Comparison of ENCODE assay signal across 8 mouse cellular contexts in genomic region chr13:32411287-32411935, GRCm38 (mm10).
DNase-seq lines count a peak whose midpoint lies in the region; ATAC-seq and TF ChIP-seq lines count a peak whose summit lies in the region.

No protein-coding gene starts in this region.

- H3K9ac ChIP-seq in heart, embryonic 15.5 days = no peak overlapping the region
- no peak overlapping the region for H3K9ac ChIP-seq in lung, embryonic 16.5 days (ENCODE audit: low read length)

- H3K4me1 ChIP-seq in E14TG2a.4 (replicated peaks; ENCODE audit: low read depth, low read length) = no peaks in the 10 kb centered on the region
- no peaks in the 10 kb centered on the region for H3K4me1 ChIP-seq in heart, embryonic 15.5 days (replicated peaks)
- no peaks in the 10 kb centered on the region for H3K4me1 ChIP-seq in lung, embryonic 16.5 days (replicated peaks; ENCODE audit: control insufficient read depth, insufficient read depth, low read length)

- H3K36me3 ChIP-seq in E14TG2a.4 (ENCODE audit: insufficient read depth, low read length) = no peaks in the 10 kb centered on the region
- H3K36me3 ChIP-seq in heart, embryonic 15.5 days = no peaks in the 10 kb centered on the region
- H3K36me3 ChIP-seq in lung, embryonic 16.5 days (ENCODE audit: control insufficient read depth, insufficient read depth, low read length) = no peaks in the 10 kb centered on the region

- no peak overlapping the region for H3K4me3 ChIP-seq in E14TG2a.4 (replicated peaks; ENCODE audit: low read length)
- no peak overlapping the region for H3K4me3 ChIP-seq in heart, embryonic 15.5 days
- no peak overlapping the region for H3K4me3 ChIP-seq in lung, embryonic 16.5 days (ENCODE audit: low read length)

- H3K27me3 ChIP-seq in E14TG2a.4 (ENCODE audit: insufficient read depth, low read length) = no peaks in the 10 kb centered on the region
- no peaks in the 10 kb centered on the region for H3K27me3 ChIP-seq in heart, embryonic 15.5 days
- H3K27me3 ChIP-seq in lung, embryonic 16.5 days (ENCODE audit: control insufficient read depth, insufficient read depth, low read depth, low read length) = 0 out of 2 replicates have a peak, but pooled peaks cover 2% of the 10 kb centered on the region

- peak; percentile 78 for TF ChIP-seq CTCF in E14TG2a.4 (conservative IDR thresholded peaks at IDR 0.05; ENCODE audit: low read length)

- no peak overlapping the region for H3K27ac ChIP-seq in heart, embryonic 15.5 days
- no peak overlapping the region for H3K27ac ChIP-seq in lung, embryonic 16.5 days (ENCODE audit: low read length)

- ATAC-seq in heart, embryonic 15.5 days (replicated peaks; ENCODE audit: insufficient number of reproducible peaks, insufficient read depth, low FRiP score, low read depth) = peak; percentile 74
- ATAC-seq in lung, embryonic 16.5 days (ENCODE audit: low read depth) = 0 out of 2 replicates have a peak, but pooled peaks have one; percentile 36

- whole genome bisulfite sequencing in heart, embryonic 15.5 days = 24% methylated on average over 14 of the region's 14 CpGs
- 28% methylated on average over 14 of the region's 14 CpGs for WGBS in lung, embryonic 16.5 days

- H3K9me3 ChIP-seq in E14TG2a.4 (ENCODE audit: low read length) = no peaks in the 10 kb centered on the region
- H3K9me3 ChIP-seq in heart, embryonic 15.5 days (replicated peaks) = no peaks in the 10 kb centered on the region
- H3K9me3 ChIP-seq in lung, embryonic 16.5 days (ENCODE audit: control insufficient read depth, low read length) = no peaks in the 10 kb centered on the region

- DNase-seq in adrenal gland, postnatal 36 days = peak; percentile 79 to 81
- DNase-seq in fibroblast of lung, adult 2 months (ENCODE audit: low read depth) = peak; percentile 42
- DNase-seq in kidney, postnatal 4 days = peak; percentile 86 to 87
- DNase-seq in retina, postnatal 7 days (ENCODE audit: low read depth, low spot score) = peak; percentile 31
- peak; percentile 27 for DNase-seq in urinary bladder, postnatal 10 days (ENCODE audit: low spot score)

- no peak overlapping the region for H3K4me2 ChIP-seq in heart, embryonic 15.5 days
- H3K4me2 ChIP-seq in lung, embryonic 16.5 days (ENCODE audit: low read depth, low read length) = no peak overlapping the region

Comparison
In these comparisons a context has a peak if more than half of its experiments do, and no peak if none do; other contexts are left out.
1. DNase-seq: peak in every context shown above with its lines; median percentile 86 in kidney, postnatal 4 days; 80 in adrenal gland, postnatal 36 days; 42 in fibroblast of lung, adult 2 months; 31 in retina, postnatal 7 days; 27 in urinary bladder, postnatal 10 days.